Mouse (Mus musculus): ENCODE results near the gene Lingo3. TPM values are rescaled to one million over a fixed set of nuclear protein-coding genes. Genes with fewer than 3 reads are reported as not detected.
"Not testable (repeated sequence)": the region's sequence is repeated elsewhere in the genome, so short reads cannot be mapped to it uniquely, and the experiment has no call there.

Lingo3 gene
- polyA plus RNA-seq, 1 experiment = 0.06 TPM

- 37% methylated on average over 2 of the region's 2 CpGs for WGBS
- Histone ChIP-seq H3K27ac (ENCODE audit: insufficient read depth, low read depth, low read length) (no peak overlapping the region), H3K36me3 (ENCODE audit: control insufficient read depth, insufficient read depth, low read length) (no peaks in the 10 kb centered on the region), H3K4me1 (ENCODE audit: control insufficient read depth, insufficient read depth, insufficient read length, low read length) (peaks cover 3% of the 10 kb centered on the region; the same call in 1 of the 2 replicates), H3K4me3 (ENCODE audit: low read depth, low read length) (no peak overlapping the region), H3K27me3 (ENCODE audit: control insufficient read depth, insufficient read depth, low read length) (no peaks in the 10 kb centered on the region)
- TF ChIP-seq CTCF (IDR thresholded peaks at IDR 0.05; ENCODE audit: extremely low read depth, insufficient read length, insufficient replicate concordance, low read depth, low read length) (no peak), POLR2A (IDR thresholded peaks at IDR 0.05; ENCODE audit: low read depth, low read length) (no peak)
Measured at GRCm38 (mm10) chr10:80821991-80822390, 21.8 kb downstream of the Lingo3 start.

- H3K4me3 ChIP-seq (ENCODE audit: low read depth, low read length) = no peak overlapping the region
- H3K27me3 ChIP-seq (ENCODE audit: control insufficient read depth, insufficient read depth, low read length) = no peaks in the 10 kb centered on the region
- no peak overlapping the region for H3K27ac ChIP-seq (ENCODE audit: insufficient read depth, low read depth, low read length)
- WGBS = 17% methylated on average over 3 of the region's 3 CpGs
- no peaks in the 10 kb centered on the region for H3K36me3 ChIP-seq (ENCODE audit: control insufficient read depth, insufficient read depth, low read length)
- H3K4me1 ChIP-seq (ENCODE audit: control insufficient read depth, insufficient read depth, insufficient read length, low read length) = peaks cover 3% of the 10 kb centered on the region; the same call in 1 of the 2 replicates
- TF ChIP-seq CTCF (IDR thresholded peaks at IDR 0.05; ENCODE audit: extremely low read depth, insufficient read length, insufficient replicate concordance, low read depth, low read length) = no peak
- TF ChIP-seq POLR2A (IDR thresholded peaks at IDR 0.05; ENCODE audit: low read depth, low read length) = no peak
Measured at GRCm38 (mm10) chr10:80819406-80819805, 24.4 kb downstream of the Lingo3 start.

- no peaks in the 10 kb centered on the region for H3K36me3 ChIP-seq (ENCODE audit: control insufficient read depth, insufficient read depth, low read length)
- TF ChIP-seq POLR2A (IDR thresholded peaks at IDR 0.05; ENCODE audit: low read depth, low read length) (no peak), CTCF (IDR thresholded peaks at IDR 0.05; ENCODE audit: extremely low read depth, insufficient read length, insufficient replicate concordance, low read depth, low read length) (no peak)
- peaks cover 3% of the 10 kb centered on the region; the same call in 1 of the 2 replicates for H3K4me1 ChIP-seq (ENCODE audit: control insufficient read depth, insufficient read depth, insufficient read length, low read length)
- no peak overlapping the region for H3K4me3 ChIP-seq (ENCODE audit: low read depth, low read length)
- 49% methylated on average over 6 of the region's 6 CpGs for WGBS
- H3K27me3 ChIP-seq (ENCODE audit: control insufficient read depth, insufficient read depth, low read length) = no peaks in the 10 kb centered on the region
- H3K27ac ChIP-seq (ENCODE audit: insufficient read depth, low read depth, low read length) = no peak overlapping the region
Measured at GRCm38 (mm10) chr10:80818599-80819281, 25.1 kb downstream of the Lingo3 start.

- 81% methylated on average over 7 of the region's 7 CpGs for WGBS
- H3K4me3 ChIP-seq (ENCODE audit: low read depth, low read length); H3K4me1 ChIP-seq (ENCODE audit: control insufficient read depth, insufficient read depth, insufficient read length, low read length); H3K27ac ChIP-seq (ENCODE audit: insufficient read depth, low read depth, low read length); H3K36me3 ChIP-seq (ENCODE audit: control insufficient read depth, insufficient read depth, low read length); H3K27me3 ChIP-seq (ENCODE audit: control insufficient read depth, insufficient read depth, low read length): not testable (repeated sequence)
Measured at GRCm38 (mm10) chr10:80817955-80818354, 25.9 kb downstream of the Lingo3 start.

GRCm38 (mm10) chr10:80817164-80817563 is 26.7 kb downstream of the Lingo3 start:
- Histone ChIP-seq H3K27ac (ENCODE audit: insufficient read depth, low read depth, low read length) (no peak overlapping the region), H3K36me3 (ENCODE audit: control insufficient read depth, insufficient read depth, low read length) (no peaks in the 10 kb centered on the region), H3K27me3 (ENCODE audit: control insufficient read depth, insufficient read depth, low read length) (no peaks in the 10 kb centered on the region), H3K4me1 (ENCODE audit: control insufficient read depth, insufficient read depth, insufficient read length, low read length) (peaks cover 3% of the 10 kb centered on the region; the same call in 1 of the 2 replicates), H3K4me3 (ENCODE audit: low read depth, low read length) (no peak overlapping the region)
- WGBS = 43% methylated on average over 2 of the region's 2 CpGs
- TF ChIP-seq CTCF (IDR thresholded peaks at IDR 0.05; ENCODE audit: extremely low read depth, insufficient read length, insufficient replicate concordance, low read depth, low read length) (no peak), POLR2A (IDR thresholded peaks at IDR 0.05; ENCODE audit: low read depth, low read length) (no peak)

GRCm38 (mm10) chr10:80816303-80816702 is 27.5 kb downstream of the Lingo3 start:
- H3K4me1 ChIP-seq (ENCODE audit: control insufficient read depth, insufficient read depth, insufficient read length, low read length); H3K27ac ChIP-seq (ENCODE audit: insufficient read depth, low read depth, low read length); H3K4me3 ChIP-seq (ENCODE audit: low read depth, low read length); H3K36me3 ChIP-seq (ENCODE audit: control insufficient read depth, insufficient read depth, low read length); H3K27me3 ChIP-seq (ENCODE audit: control insufficient read depth, insufficient read depth, low read length): not testable (repeated sequence)
- 69% methylated on average over 3 of the region's 3 CpGs for WGBS

GRCm38 (mm10) chr10:80814800-80815199 is 29.0 kb downstream of the Lingo3 start:
- H3K4me3 ChIP-seq (ENCODE audit: low read depth, low read length) = no peak overlapping the region
- peaks cover 7% of the 10 kb centered on the region for H3K27me3 ChIP-seq (ENCODE audit: control insufficient read depth, insufficient read depth, low read length)
- no peak overlapping the region for H3K27ac ChIP-seq (ENCODE audit: insufficient read depth, low read depth, low read length)
- 59% methylated on average over 7 of the region's 7 CpGs for WGBS
- peaks cover 3% of the 10 kb centered on the region; the same call in 1 of the 2 replicates for H3K4me1 ChIP-seq (ENCODE audit: control insufficient read depth, insufficient read depth, insufficient read length, low read length)
- no peaks in the 10 kb centered on the region for H3K36me3 ChIP-seq (ENCODE audit: control insufficient read depth, insufficient read depth, low read length)
- no peak for TF ChIP-seq CTCF (IDR thresholded peaks at IDR 0.05; ENCODE audit: extremely low read depth, insufficient read length, insufficient replicate concordance, low read depth, low read length)
- no peak for TF ChIP-seq POLR2A (IDR thresholded peaks at IDR 0.05; ENCODE audit: low read depth, low read length)

All from small intestine, adult 2 months (tissue).